Mouse (Mus musculus): ENCODE measurements around the gene Defb33.

- no peak for TF ChIP-seq POLR2A (IDR thresholded peaks at IDR 0.05; ENCODE audit: insufficient read depth, low read depth, low read length)
- TF ChIP-seq CTCF (IDR thresholded peaks at IDR 0.05; ENCODE audit: insufficient read depth, low read depth, low read length): no peak
These were observed 15.8 kb downstream of the Defb33 start for GRCm38 (mm10) chr8:20908256-20908655.

Data from olfactory bulb, adult 2 months (tissue).